Mouse (Mus musculus): ENCODE results near the gene Sufu. TPM values are rescaled to one million over a fixed set of nuclear protein-coding genes. Genes with fewer than 3 reads are reported as not detected.

The Sufu gene
- polyA plus RNA-seq, 1 experiment: 6.9 TPM

- Histone ChIP-seq H3K4me3 (ENCODE audit: insufficient read depth, low read depth, low read length) (no peak overlapping the region), H3K4me1 (ENCODE audit: control insufficient read depth, insufficient read depth, insufficient read length, low read length) (no peaks in the 10 kb centered on the region), H3K27ac (replicated peaks; ENCODE audit: low read depth, low read length) (no peak overlapping the region)
Observed at GRCm38 (mm10) chr19:46369204-46369603, 27.5 kb upstream of the Sufu start.

GRCm38 (mm10) chr19:46374477-46375088 is 22.1 kb upstream of the Sufu start:
- Histone ChIP-seq H3K4me3 (ENCODE audit: insufficient read depth, low read depth, low read length) (no peak overlapping the region), H3K4me1 (ENCODE audit: control insufficient read depth, insufficient read depth, insufficient read length, low read length) (no peaks in the 10 kb centered on the region), H3K27ac (replicated peaks; ENCODE audit: low read depth, low read length) (no peak overlapping the region)

GRCm38 (mm10) chr19:46375489-46375888 is 21.2 kb upstream of the Sufu start:
- H3K4me3 ChIP-seq (ENCODE audit: insufficient read depth, low read depth, low read length): no peak overlapping the region
- no peaks in the 10 kb centered on the region for H3K4me1 ChIP-seq (ENCODE audit: control insufficient read depth, insufficient read depth, insufficient read length, low read length)
- H3K27ac ChIP-seq (replicated peaks; ENCODE audit: low read depth, low read length): no peak overlapping the region

- no peaks in the 10 kb centered on the region for H3K4me1 ChIP-seq (ENCODE audit: control insufficient read depth, insufficient read depth, insufficient read length, low read length)
- H3K27ac ChIP-seq (replicated peaks; ENCODE audit: low read depth, low read length): no peak overlapping the region
- no peak overlapping the region for H3K4me3 ChIP-seq (ENCODE audit: insufficient read depth, low read depth, low read length)
Observed at GRCm38 (mm10) chr19:46375891-46376290, 20.8 kb upstream of the Sufu start.

- no peaks in the 10 kb centered on the region for H3K4me1 ChIP-seq (ENCODE audit: control insufficient read depth, insufficient read depth, insufficient read length, low read length)
- no peak overlapping the region for H3K27ac ChIP-seq (replicated peaks; ENCODE audit: low read depth, low read length)
- H3K4me3 ChIP-seq (ENCODE audit: insufficient read depth, low read depth, low read length): no peak overlapping the region
Observed at GRCm38 (mm10) chr19:46382275-46382674, 14.4 kb upstream of the Sufu start.

- Histone ChIP-seq H3K4me3 (ENCODE audit: insufficient read depth, low read depth, low read length) (no peak overlapping the region), H3K27ac (replicated peaks; ENCODE audit: low read depth, low read length) (no peak overlapping the region), H3K4me1 (ENCODE audit: control insufficient read depth, insufficient read depth, insufficient read length, low read length) (peaks cover 3% of the 10 kb centered on the region; the same call in 1 of the 2 replicates)
Observed at GRCm38 (mm10) chr19:46389872-46390271, 6.8 kb upstream of the Sufu start.

GRCm38 (mm10) chr19:46392018-46392417 is 4.7 kb upstream of the Sufu start:
- peaks cover 3% of the 10 kb centered on the region; the same call in 1 of the 2 replicates for H3K4me1 ChIP-seq (ENCODE audit: control insufficient read depth, insufficient read depth, insufficient read length, low read length)
- H3K27ac ChIP-seq (replicated peaks; ENCODE audit: low read depth, low read length): no peak overlapping the region
- no peak overlapping the region for H3K4me3 ChIP-seq (ENCODE audit: insufficient read depth, low read depth, low read length)

- H3K4me3 ChIP-seq (ENCODE audit: insufficient read depth, low read depth, low read length): peak overlapping the region; percentile 66
- H3K27ac ChIP-seq (replicated peaks; ENCODE audit: low read depth, low read length): peak overlapping the region; percentile 4; the same call in 1 of the 2 replicates
- H3K4me1 ChIP-seq (ENCODE audit: control insufficient read depth, insufficient read depth, insufficient read length, low read length): peaks cover 10% of the 10 kb centered on the region; the same call in 1 of the 2 replicates
Observed at GRCm38 (mm10) chr19:46394712-46395108, 2.0 kb upstream of the Sufu start.

- H3K4me1 ChIP-seq (ENCODE audit: control insufficient read depth, insufficient read depth, insufficient read length, low read length): peaks cover 10% of the 10 kb centered on the region; the same call in 1 of the 2 replicates
- H3K4me3 ChIP-seq (ENCODE audit: insufficient read depth, low read depth, low read length): peak within 1 kb of the TSS; percentile 83
- H3K27ac ChIP-seq (replicated peaks; ENCODE audit: low read depth, low read length): peak within 1 kb of the TSS; percentile 76
Observed at GRCm38 (mm10) chr19:46395109-46396009, 1.3 kb upstream of the Sufu start, which contains the start of gene Actr1a. Gene Actr1a, minus strand, starts transcription at chr19:46395748.

- Histone ChIP-seq H3K4me1 (ENCODE audit: control insufficient read depth, insufficient read depth, insufficient read length, low read length) (peaks cover 10% of the 10 kb centered on the region; the same call in 1 of the 2 replicates), H3K27ac (replicated peaks; ENCODE audit: low read depth, low read length) (no peak overlapping the region), H3K4me3 (ENCODE audit: insufficient read depth, low read depth, low read length) (peak overlapping the region; percentile 43)
Observed at GRCm38 (mm10) chr19:46396109-46396508, 587 bp upstream of the Sufu start.

GRCm38 (mm10) chr19:46397436-46398001 is 823 bp downstream of the Sufu start:
- peak overlapping the region; percentile 89 for H3K4me3 ChIP-seq (ENCODE audit: insufficient read depth, low read depth, low read length)
- H3K27ac ChIP-seq (replicated peaks; ENCODE audit: low read depth, low read length): no peak overlapping the region
- peaks cover 10% of the 10 kb centered on the region; the same call in 1 of the 2 replicates for H3K4me1 ChIP-seq (ENCODE audit: control insufficient read depth, insufficient read depth, insufficient read length, low read length)

GRCm38 (mm10) chr19:46398401-46398800 is 1.7 kb downstream of the Sufu start:
- peak overlapping the region; percentile 89; the same call in 1 of the 2 replicates for H3K4me3 ChIP-seq (ENCODE audit: insufficient read depth, low read depth, low read length)
- H3K27ac ChIP-seq (replicated peaks; ENCODE audit: low read depth, low read length): no peak overlapping the region
- peaks cover 10% of the 10 kb centered on the region; the same call in 1 of the 2 replicates for H3K4me1 ChIP-seq (ENCODE audit: control insufficient read depth, insufficient read depth, insufficient read length, low read length)

GRCm38 (mm10) chr19:46399372-46399771 is 2.7 kb downstream of the Sufu start:
- H3K4me1 ChIP-seq (ENCODE audit: control insufficient read depth, insufficient read depth, insufficient read length, low read length): peaks cover 7% of the 10 kb centered on the region; the same call in 1 of the 2 replicates
- no peak overlapping the region for H3K4me3 ChIP-seq (ENCODE audit: insufficient read depth, low read depth, low read length)
- no peak overlapping the region for H3K27ac ChIP-seq (replicated peaks; ENCODE audit: low read depth, low read length)

- Histone ChIP-seq H3K4me3 (ENCODE audit: insufficient read depth, low read depth, low read length) (no peak overlapping the region), H3K4me1 (ENCODE audit: control insufficient read depth, insufficient read depth, insufficient read length, low read length) (peaks cover 7% of the 10 kb centered on the region; the same call in 1 of the 2 replicates), H3K27ac (replicated peaks; ENCODE audit: low read depth, low read length) (no peak overlapping the region)
Observed at GRCm38 (mm10) chr19:46399886-46400285, 3.2 kb downstream of the Sufu start.

- Histone ChIP-seq H3K4me3 (ENCODE audit: insufficient read depth, low read depth, low read length) (no peak overlapping the region), H3K4me1 (ENCODE audit: control insufficient read depth, insufficient read depth, insufficient read length, low read length) (peaks cover 7% of the 10 kb centered on the region; the same call in 1 of the 2 replicates), H3K27ac (replicated peaks; ENCODE audit: low read depth, low read length) (no peak overlapping the region)
Observed at GRCm38 (mm10) chr19:46400558-46400957, 3.9 kb downstream of the Sufu start.

Data from brown adipose tissue, adult 24 weeks (tissue).